Mouse (Mus musculus) leukemia stem cell, adult 10-12 weeks (primary cell): ENCODE measurements around the gene Snx12. TPM values are rescaled to one million over a fixed set of nuclear protein-coding genes. Genes with fewer than 3 reads are reported as not detected.

Experiments
- polyA plus RNA-seq: library from polyadenylated mRNA; stranded (reverse); fragments of >175 nt; gene quantifications from 2 replicates; pipeline ENCODE4 v1.2.3, GENCODE M21; 2012; ENCODE audit warnings: low replicate concordance

Snx12 gene
- polyA plus RNA-seq = 14.8 and 24.0 TPM in 2 replicates

GRCm38 (mm10) chrX:101221834-101222795 lies at the start of gene Snx12:
Snx12 (minus strand) TSS chrX:101222563.

DNA sequence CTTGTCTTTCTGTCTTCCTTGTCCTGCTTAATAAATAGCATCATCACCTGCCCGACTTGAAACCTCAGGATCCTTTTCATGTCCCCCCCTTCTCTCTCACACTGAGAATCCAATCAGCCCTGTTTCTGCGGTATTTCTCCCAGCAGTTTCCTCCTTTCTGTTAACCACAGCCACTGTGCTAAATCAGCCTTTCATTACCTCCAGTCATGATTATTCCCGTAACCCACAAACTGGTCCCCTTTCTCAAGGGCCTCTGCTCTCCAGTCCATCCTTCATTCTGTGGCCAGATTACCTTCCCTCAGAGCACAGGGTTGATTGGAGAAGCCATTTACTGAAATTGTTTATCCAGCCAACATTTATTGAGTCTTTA lies 46.4 kb upstream of the Snx12 start, which contains the start of gene Gm20489:
Gm20489 (minus strand) TSS at position 269 of the 370 bp plus-strand sequence.

DNA sequence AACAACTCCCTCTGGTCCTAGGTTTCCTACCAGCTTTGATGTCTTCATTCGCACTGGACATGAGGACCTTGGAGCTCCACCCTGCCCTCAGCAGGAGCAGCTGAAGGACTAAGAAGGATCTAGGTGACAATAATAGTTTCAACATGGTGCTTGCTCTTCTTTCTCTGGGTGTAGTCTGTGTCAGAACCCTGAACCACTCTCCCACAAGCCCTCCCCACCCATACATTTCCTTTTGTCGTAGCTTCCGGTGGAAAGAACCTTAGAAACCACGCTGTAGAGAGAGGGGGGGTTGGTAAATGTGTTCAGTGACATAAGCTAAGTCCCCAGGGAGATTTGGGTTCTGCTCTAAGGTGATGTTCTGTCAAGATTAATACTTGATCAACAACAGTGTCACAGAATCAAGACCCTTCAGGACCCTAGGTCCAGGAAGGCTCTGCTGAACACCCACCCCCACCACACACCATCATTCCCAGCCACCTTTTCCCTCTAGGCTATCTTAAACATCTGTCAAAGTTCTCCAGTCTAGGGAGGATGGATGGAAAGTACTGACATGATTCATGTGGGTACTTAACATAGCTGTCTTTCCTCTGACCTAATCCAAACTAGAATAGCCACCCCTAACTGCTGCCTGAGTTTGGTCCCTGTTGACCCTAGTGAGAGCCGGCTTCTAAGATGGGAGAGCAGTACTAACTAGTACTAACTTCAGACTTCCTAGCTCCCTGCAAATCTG lies 45.8 kb upstream of the Snx12 start, which contains the start of gene Il2rg:
Il2rg (minus strand) TSS at position 231 of the 730 bp plus-strand sequence.

DNA sequence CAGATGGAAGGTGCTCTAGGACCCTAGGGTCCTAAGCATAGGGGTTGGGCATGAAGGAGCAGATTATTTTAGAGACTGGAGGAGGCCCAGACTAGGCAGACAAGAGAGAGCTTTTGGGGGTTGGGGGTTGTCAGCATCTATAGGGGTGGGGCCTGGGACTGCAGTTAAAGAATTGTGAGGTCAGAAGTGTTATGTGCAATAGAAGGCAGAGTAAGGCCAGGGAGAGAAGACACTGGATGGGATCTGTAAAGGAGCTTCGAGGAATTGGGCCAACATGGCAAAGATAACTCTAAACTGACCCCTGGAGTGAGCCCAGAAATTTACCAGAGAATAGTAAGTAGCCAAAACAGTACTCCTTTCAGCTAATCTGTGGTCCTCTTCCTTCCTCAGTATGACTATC lies 41.5 kb upstream of the Snx12 start, which contains the start of gene Gm614:
Gm614 (minus strand) TSS at position 101 of the 400 bp plus-strand sequence.

DNA sequence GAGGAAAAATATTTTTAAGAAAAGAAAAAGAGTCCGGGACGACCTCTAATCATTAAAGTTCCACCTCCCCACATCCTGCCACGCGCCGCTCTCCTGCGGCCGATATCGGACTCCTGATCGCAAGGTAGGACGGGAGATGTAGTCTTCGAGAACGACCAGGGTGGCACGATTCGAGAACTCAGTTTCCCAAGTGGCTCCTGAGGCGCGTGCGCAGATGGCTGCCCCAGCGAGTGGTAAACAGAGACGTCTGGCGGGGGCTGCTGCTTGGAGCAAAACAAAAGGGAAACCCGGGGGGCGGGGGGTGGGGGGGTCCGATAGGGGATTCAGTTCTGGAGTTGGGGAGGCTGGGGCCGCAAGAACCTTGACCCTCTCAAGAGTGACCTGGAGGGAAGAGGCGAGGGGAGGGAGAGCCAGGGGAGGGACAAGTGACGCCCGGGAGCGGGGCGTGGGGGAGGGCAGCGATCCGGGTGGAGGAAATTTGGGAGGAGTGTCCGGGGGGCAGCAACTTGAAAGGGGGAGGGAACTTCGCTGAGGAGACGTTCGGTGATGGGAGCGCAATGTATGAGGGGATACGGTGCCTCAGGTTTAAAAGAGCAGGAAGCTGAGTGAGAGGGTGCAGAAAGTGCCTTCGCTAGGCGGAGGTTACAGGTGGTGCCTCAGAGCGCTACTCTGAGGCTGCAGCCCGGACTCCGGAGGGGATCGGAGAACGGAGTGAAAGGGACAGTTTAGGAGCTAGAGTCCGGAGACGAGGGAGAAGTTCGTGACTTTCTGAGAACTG lies 31.8 kb upstream of the Snx12 start, which contains the start of gene Foxo4:
Foxo4 (plus strand) TSS at position 577 of the 778 bp plus-strand sequence.

DNA sequence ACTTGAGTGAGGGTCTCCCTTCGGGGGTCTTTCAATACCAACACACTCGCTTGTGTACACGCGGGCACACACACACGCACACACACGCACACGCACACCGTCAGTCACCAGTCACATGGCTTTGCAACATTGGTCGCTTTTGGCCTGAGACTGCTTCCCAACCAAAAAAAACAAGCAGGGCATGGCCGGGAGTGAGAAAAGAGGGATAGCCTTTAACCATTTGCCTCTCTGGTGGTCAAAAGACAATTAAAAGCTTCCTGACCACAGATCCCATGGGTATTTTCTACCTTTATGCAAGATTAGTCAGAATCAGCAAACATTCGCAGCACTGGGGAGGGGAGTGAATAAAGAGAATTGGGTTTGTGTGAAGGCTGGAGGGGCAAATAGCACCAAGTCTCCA lies 136.4 kb downstream of the Snx12 start, which contains the start of gene Slc7a3:
Slc7a3 (minus strand) TSS at position 101 of the 400 bp plus-strand sequence.

DNA sequence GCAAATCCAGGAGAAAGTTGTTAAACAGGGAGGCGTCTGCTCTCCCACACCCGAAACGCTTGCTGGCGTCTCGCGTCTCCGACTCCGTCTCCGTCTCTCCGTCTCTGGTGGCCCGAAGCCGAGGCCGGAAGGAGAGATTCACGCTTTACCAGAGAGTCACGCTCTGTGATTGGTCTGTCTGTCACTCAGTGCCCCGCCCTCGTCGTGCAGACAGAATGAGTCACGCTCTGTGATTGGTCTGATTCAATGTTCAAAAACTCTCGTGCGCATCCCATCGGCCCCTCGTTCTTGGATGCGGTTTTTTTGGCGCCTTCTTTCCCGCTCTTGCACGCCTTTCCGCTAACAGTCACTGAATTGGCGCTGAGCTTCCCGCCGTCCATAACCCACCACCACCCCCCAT lies 162.8 kb downstream of the Snx12 start, which contains the start of gene Tex11:
Tex11 (minus strand) TSS at position 127 of the 400 bp plus-strand sequence.

Other genes starting within 250 kb of the Snx12 start
- not detected in 2 replicates for gene Tex11, start 162.9 kb downstream of the Snx12 start, polyA plus RNA-seq
- 0.10 and 0.18 TPM in 2 replicates for gene Slc7a3, start 136.5 kb downstream of the Snx12 start, polyA plus RNA-seq
- gene Foxo4, start 32.0 kb upstream of the Snx12 start, polyA plus RNA-seq = 13.8 and 22.7 TPM in 2 replicates
- not detected in 2 replicates for gene Gm614, start 41.4 kb upstream of the Snx12 start, polyA plus RNA-seq
- gene Il2rg, start 45.7 kb upstream of the Snx12 start, polyA plus RNA-seq = 5.8 and 37.6 TPM in 2 replicates
- not detected in 2 replicates for gene Gm20489, start 46.5 kb upstream of the Snx12 start, polyA plus RNA-seq
- gene Med12, start 51.5 kb upstream of the Snx12 start, polyA plus RNA-seq = 85.7 and 97.5 TPM in 2 replicates
- 0.13 TPM in 1 of 2 replicates, not detected in the other for gene Nlgn3, start 76.6 kb upstream of the Snx12 start, polyA plus RNA-seq
- not detected in 2 replicates for gene Gjb1, start 153.8 kb upstream of the Snx12 start, polyA plus RNA-seq
- 18.7 and 25.9 TPM in 2 replicates for gene Zmym3, start 198.3 kb upstream of the Snx12 start, polyA plus RNA-seq
- gene Nono, start 206.8 kb upstream of the Snx12 start, polyA plus RNA-seq = 22.9 and 38.1 TPM in 2 replicates
- 0.18 and 0.37 TPM in 2 replicates for gene Itgb1bp2, start 226.5 kb upstream of the Snx12 start, polyA plus RNA-seq